Mouse (Mus musculus) stomach, embryonic 15.5 days (tissue): ENCODE data around the gene Pias1. TPM values are rescaled to one million over a fixed set of nuclear protein-coding genes. Genes with fewer than 3 reads are reported as not detected.

Experiments used
- ATAC-seq: fragments of 200-750 bp; cut with Nextera tagmentation; 2 replicates; pipeline ENCODE4 v1.8.0; 2017; ENCODE audit warnings: low read depth, moderate number of reproducible peaks, moderate TSS enrichment; ENCODE audit not compliant: insufficient read depth, low FRiP score
- H3K27ac ChIP-seq: fragments of 300-500 bp; sonication (generic); 2 replicates; pipeline ENCODE4 v1.5.1; 2015; ENCODE audit warnings: mild to moderate bottlenecking, inconsistent platforms
- H3K27me3 ChIP-seq: fragments of 300-500 bp; sonication (generic); replicated peaks from 2 replicates; pipeline ENCODE4 v1.6.1; 2015; ENCODE audit warnings: inconsistent platforms
- H3K36me3 ChIP-seq: fragments of 300-500 bp; sonication (generic); 2 replicates; pipeline ENCODE4 v1.6.1; 2015; ENCODE audit warnings: inconsistent platforms
- H3K4me1 ChIP-seq: fragments of 300-500 bp; sonication (generic); 2 replicates; pipeline ENCODE4 v1.6.1; 2015; ENCODE audit warnings: inconsistent platforms
- H3K4me2 ChIP-seq: fragments of 300-500 bp; sonication (generic); 2 replicates; pipeline ENCODE4 v1.6.1; 2015; ENCODE audit warnings: mild to moderate bottlenecking, inconsistent platforms
- H3K4me3 ChIP-seq: fragments of 300-500 bp; sonication (generic); replicated peaks from 2 replicates; pipeline ENCODE4 v1.5.1; 2015; ENCODE audit warnings: inconsistent platforms
- H3K9ac ChIP-seq: fragments of 300-500 bp; sonication (generic); 2 replicates; pipeline ENCODE4 v1.6.1; 2015; ENCODE audit warnings: inconsistent platforms
- H3K9me3 ChIP-seq: fragments of 300-500 bp; sonication (generic); 2 replicates; pipeline ENCODE4 v1.6.1; 2016; ENCODE audit warnings: inconsistent platforms
- WGBS: fragments of 180-500 bp; shearing (Covaris S2); methylation state at CpG from one replicate; pipeline ENCODE4 v1.1.7; 2015; 5-methylcytosine and 5-hydroxymethylcytosine counted together
- polyA plus RNA-seq: library from polyadenylated mRNA; unstranded; fragments of >200 nt; fragmentation: Nextera tagmentation; extraction: Ambion mirVana; gene quantifications from 2 replicates; pipeline ENCODE4 v1.2.1, GENCODE M21; 2015

Pias1 gene
- polyA plus RNA-seq, 1 experiment from 2014 or later = 46.7 TPM

GRCm38 (mm10) chr9:62979461-62980161 is 8.1 kb downstream of the Pias1 start:
- H3K27ac ChIP-seq = peak overlapping the region; percentile 98

GRCm38 (mm10) chr9:62977152-62977551 is 10.6 kb downstream of the Pias1 start:
- no peak for ATAC-seq
- Histone ChIP-seq H3K27ac (no peak overlapping the region), H3K27me3 (no peaks in the 10 kb centered on the region), H3K9ac (no peak overlapping the region), H3K4me2 (no peak overlapping the region), H3K4me3 (no peak overlapping the region), H3K9me3 (no peaks in the 10 kb centered on the region), H3K36me3 (no peaks in the 10 kb centered on the region), H3K4me1 (0 out of 2 replicates have a peak, but pooled peaks cover 4% of the 10 kb centered on the region)
- WGBS = 63% methylated on average over 4 of the region's 4 CpGs

More at GRCm38 (mm10) chr9:62979461-62980161, 8.1 kb downstream of the Pias1 start:
- peak overlapping the region; percentile 73 for H3K4me3 ChIP-seq
- H3K27me3 ChIP-seq = no peaks in the 10 kb centered on the region
- peak overlapping the region; percentile 95 for H3K9ac ChIP-seq
- H3K36me3 ChIP-seq = no peaks in the 10 kb centered on the region
- 2% methylated on average over 17 of the region's 17 CpGs for WGBS
- no peak for ATAC-seq
- 0 out of 2 replicates have a peak, but pooled peaks cover 4% of the 10 kb centered on the region for H3K4me1 ChIP-seq
- H3K9me3 ChIP-seq = no peaks in the 10 kb centered on the region
- peak overlapping the region; percentile 78 for H3K4me2 ChIP-seq

- Histone ChIP-seq H3K36me3 (no peaks in the 10 kb centered on the region; the same call in 1 of the 2 replicates), H3K4me3 (no peak overlapping the region), H3K27me3 (no peaks in the 10 kb centered on the region), H3K4me1 (0 out of 2 replicates have a peak, but pooled peaks cover 4% of the 10 kb centered on the region), H3K27ac (no peak overlapping the region), H3K9ac (no peak overlapping the region), H3K9me3 (no peaks in the 10 kb centered on the region), H3K4me2 (no peak overlapping the region)
- WGBS = 30% methylated on average over 2 of the region's 2 CpGs
- ATAC-seq = no peak
These were observed 11.9 kb downstream of the Pias1 start for GRCm38 (mm10) chr9:62975830-62976229.

- Histone ChIP-seq H3K36me3 (no peaks in the 10 kb centered on the region; the same call in 1 of the 2 replicates), H3K4me3 (no peak overlapping the region), H3K4me2 (no peak overlapping the region), H3K9ac (no peak overlapping the region), H3K27ac (no peak overlapping the region), H3K9me3 (no peaks in the 10 kb centered on the region), H3K4me1 (0 out of 2 replicates have a peak, but pooled peaks cover 3% of the 10 kb centered on the region), H3K27me3 (no peaks in the 10 kb centered on the region)
- WGBS = 94% methylated on average over 2 of the region's 2 CpGs
- ATAC-seq = no peak
These were observed 13.3 kb downstream of the Pias1 start for GRCm38 (mm10) chr9:62974439-62974838.

GRCm38 (mm10) chr9:62972073-62972745 is 15.5 kb downstream of the Pias1 start:
- no peaks in the 10 kb centered on the region for H3K9me3 ChIP-seq
- peak; percentile 66; the same call in 1 of the 2 replicates for ATAC-seq
- 59% methylated on average over 10 of the region's 10 CpGs for WGBS
- H3K4me3 ChIP-seq = no peak overlapping the region
- H3K4me2 ChIP-seq = no peak overlapping the region
- H3K9ac ChIP-seq = no peak overlapping the region
- H3K27me3 ChIP-seq = no peaks in the 10 kb centered on the region
- H3K4me1 ChIP-seq = no peaks in the 10 kb centered on the region
- no peak overlapping the region for H3K27ac ChIP-seq
- no peaks in the 10 kb centered on the region; the same call in 1 of the 2 replicates for H3K36me3 ChIP-seq

- no peak overlapping the region for H3K27ac ChIP-seq
- H3K36me3 ChIP-seq = no peaks in the 10 kb centered on the region; the same call in 1 of the 2 replicates
- no peak overlapping the region for H3K9ac ChIP-seq
- no peak for ATAC-seq
- H3K4me2 ChIP-seq = no peak overlapping the region
- no peak overlapping the region for H3K4me3 ChIP-seq
- no peaks in the 10 kb centered on the region for H3K27me3 ChIP-seq
- H3K9me3 ChIP-seq = no peaks in the 10 kb centered on the region
- no peaks in the 10 kb centered on the region for H3K4me1 ChIP-seq
These were observed 17.4 kb downstream of the Pias1 start for GRCm38 (mm10) chr9:62970345-62970744.

- no peak overlapping the region for H3K27ac ChIP-seq
- H3K4me1 ChIP-seq = no peaks in the 10 kb centered on the region
- no peaks in the 10 kb centered on the region for H3K9me3 ChIP-seq
- H3K4me2 ChIP-seq = no peak overlapping the region
- no peak for ATAC-seq
- no peaks in the 10 kb centered on the region for H3K36me3 ChIP-seq
- no peaks in the 10 kb centered on the region for H3K27me3 ChIP-seq
- 93% methylated on average over 3 of the region's 3 CpGs for WGBS
- no peak overlapping the region for H3K4me3 ChIP-seq
- no peak overlapping the region for H3K9ac ChIP-seq
These were observed 21.7 kb downstream of the Pias1 start for GRCm38 (mm10) chr9:62966018-62966417.

GRCm38 (mm10) chr9:62952713-62953112 is 35.0 kb downstream of the Pias1 start:
- H3K36me3 ChIP-seq = 0 out of 2 replicates have a peak, but pooled peaks cover 7% of the 10 kb centered on the region
- no peaks in the 10 kb centered on the region for H3K9me3 ChIP-seq
- H3K9ac ChIP-seq = no peak overlapping the region
- no peak overlapping the region for H3K27ac ChIP-seq
- ATAC-seq = no peak
- H3K4me2 ChIP-seq = no peak overlapping the region
- H3K4me3 ChIP-seq = no peak overlapping the region
- H3K4me1 ChIP-seq = 0 out of 2 replicates have a peak, but pooled peaks cover 6% of the 10 kb centered on the region
- no peaks in the 10 kb centered on the region for H3K27me3 ChIP-seq

GRCm38 (mm10) chr9:62945346-62945745 is 42.4 kb downstream of the Pias1 start:
- no peak for ATAC-seq
- Histone ChIP-seq H3K27me3 (no peaks in the 10 kb centered on the region), H3K9ac (no peak overlapping the region), H3K9me3 (no peaks in the 10 kb centered on the region), H3K4me3 (no peak overlapping the region), H3K27ac (no peak overlapping the region), H3K4me1 (no peaks in the 10 kb centered on the region), H3K4me2 (no peak overlapping the region), H3K36me3 (peaks cover 4% of the 10 kb centered on the region; the same call in 1 of the 2 replicates)
- WGBS = 91% methylated on average over 6 of the region's 6 CpGs

GRCm38 (mm10) chr9:62944063-62944462 is 43.7 kb downstream of the Pias1 start:
- ATAC-seq = no peak
- Histone ChIP-seq H3K27me3 (no peaks in the 10 kb centered on the region), H3K9ac (no peak overlapping the region), H3K36me3 (peaks cover 4% of the 10 kb centered on the region; the same call in 1 of the 2 replicates), H3K4me3 (no peak overlapping the region), H3K4me1 (no peaks in the 10 kb centered on the region), H3K27ac (no peak overlapping the region), H3K9me3 (no peaks in the 10 kb centered on the region), H3K4me2 (no peak overlapping the region)
- WGBS = 98% methylated on average over 1 of the region's 1 CpGs

GRCm38 (mm10) chr9:62940966-62941365 is 46.8 kb downstream of the Pias1 start:
- 79% methylated on average over 3 of the region's 3 CpGs for WGBS
- H3K4me3 ChIP-seq = no peak overlapping the region
- no peak for ATAC-seq
- H3K4me2 ChIP-seq = no peak overlapping the region
- H3K27me3 ChIP-seq = no peaks in the 10 kb centered on the region
- H3K36me3 ChIP-seq = no peaks in the 10 kb centered on the region
- H3K27ac ChIP-seq = no peak overlapping the region
- H3K9ac ChIP-seq = no peak overlapping the region
- 0 out of 2 replicates have a peak, but pooled peaks cover 3% of the 10 kb centered on the region for H3K4me1 ChIP-seq
- no peaks in the 10 kb centered on the region for H3K9me3 ChIP-seq

- H3K9ac ChIP-seq = no peak overlapping the region
- no peak for ATAC-seq
- no peak overlapping the region for H3K4me2 ChIP-seq
- WGBS = 78% methylated on average over 5 of the region's 5 CpGs
- H3K27me3 ChIP-seq = no peaks in the 10 kb centered on the region
- no peak overlapping the region for H3K27ac ChIP-seq
- H3K36me3 ChIP-seq = no peaks in the 10 kb centered on the region
- no peaks in the 10 kb centered on the region for H3K9me3 ChIP-seq
- H3K4me3 ChIP-seq = no peak overlapping the region
- 0 out of 2 replicates have a peak, but pooled peaks cover 7% of the 10 kb centered on the region for H3K4me1 ChIP-seq
These were observed 51.9 kb downstream of the Pias1 start for GRCm38 (mm10) chr9:62935854-62936253.
